Mouse (Mus musculus): ENCODE measurements around the gene Il17rc. TPM values are rescaled to one million over a fixed set of nuclear protein-coding genes. Genes with fewer than 3 reads are reported as not detected.

Il17rc gene
- total RNA-seq, 2 experiments from 2014 or later = not detected

DNA sequence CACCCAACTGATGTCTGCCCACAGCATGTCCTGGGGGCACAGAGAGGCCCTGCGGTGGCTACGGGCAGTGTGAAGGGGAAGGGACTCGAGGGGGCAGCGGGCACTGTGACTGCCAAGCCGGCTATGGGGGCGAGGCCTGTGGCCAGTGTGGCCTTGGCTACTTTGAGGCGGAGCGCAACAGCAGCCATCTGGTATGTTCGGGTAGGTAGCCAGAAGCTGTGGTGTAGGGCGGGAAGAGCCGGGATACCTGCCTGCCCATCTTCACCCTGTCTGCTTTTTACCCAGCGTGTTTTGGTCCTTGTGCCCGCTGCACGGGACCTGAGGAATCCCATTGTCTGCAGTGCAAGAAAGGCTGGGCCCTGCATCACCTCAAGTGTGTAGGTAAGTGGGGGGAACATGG, 18.2 kb downstream of the Il17rc start:
- no peak for ATAC-seq (replicated peaks; ENCODE audit: low FRiP score, poor library complexity, severe bottlenecking)

- no peak for ATAC-seq (replicated peaks; ENCODE audit: low FRiP score, poor library complexity, severe bottlenecking)
Observed at GRCm38 (mm10) chr6:113492101-113492864, 21.1 kb downstream of the Il17rc start.

- ATAC-seq (replicated peaks; ENCODE audit: low FRiP score, poor library complexity, severe bottlenecking) = peak; percentile 71
Observed at GRCm38 (mm10) chr6:113494258-113494788, 23.1 kb downstream of the Il17rc start.

- no peak for ATAC-seq (replicated peaks; ENCODE audit: low FRiP score, poor library complexity, severe bottlenecking)
Observed at GRCm38 (mm10) chr6:113495071-113495675, 23.9 kb downstream of the Il17rc start.

DNA sequence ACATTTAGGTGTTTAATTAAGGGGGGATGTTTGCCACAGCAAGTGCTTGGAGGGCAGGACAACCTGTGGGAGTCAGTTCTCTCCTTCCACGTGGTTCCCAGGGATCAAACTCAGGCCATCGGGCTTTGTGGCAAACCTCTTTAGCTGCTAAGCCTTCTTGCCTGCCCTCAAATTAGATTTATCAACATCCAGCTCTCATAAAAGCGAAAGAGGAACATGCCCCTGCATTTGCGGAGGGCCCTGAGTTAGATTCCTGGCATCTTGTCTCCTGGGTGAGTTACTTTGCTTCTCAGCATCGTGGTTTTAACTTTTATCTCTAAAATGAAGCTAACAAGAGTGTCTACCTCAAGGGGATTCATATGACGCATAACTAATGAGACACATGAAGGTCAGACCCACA, 28.1 kb downstream of the Il17rc start:
- no peak for ATAC-seq (replicated peaks; ENCODE audit: low FRiP score, poor library complexity, severe bottlenecking)

GRCm38 (mm10) chr6:113501388-113502084, 30.3 kb downstream of the Il17rc start, which contains the start of gene Prrt3:
Gene Prrt3 (minus strand): TSS chr6:113501931.
- ATAC-seq (replicated peaks; ENCODE audit: low FRiP score, poor library complexity, severe bottlenecking) = no peak

DNA sequence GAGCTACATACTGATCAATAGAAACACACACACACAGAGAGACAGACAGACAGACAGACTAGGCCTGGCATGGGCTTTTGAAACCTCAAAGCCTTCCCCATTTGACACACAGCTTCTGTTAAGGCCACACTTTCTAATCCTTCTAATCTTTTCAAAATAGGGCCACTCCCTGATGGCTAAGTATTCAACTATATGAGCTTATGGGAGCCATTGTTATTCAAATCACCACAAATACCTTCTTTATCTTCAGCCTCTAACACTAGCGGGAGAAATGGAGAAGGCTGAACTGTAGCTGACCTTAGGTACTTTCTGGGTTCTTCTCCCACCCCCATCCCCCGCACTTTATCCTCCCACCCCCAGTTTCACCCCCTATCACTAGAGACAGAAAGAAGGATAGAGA, 31.6 kb downstream of the Il17rc start:
- no peak for ATAC-seq (replicated peaks; ENCODE audit: low FRiP score, poor library complexity, severe bottlenecking)

- no peak for ATAC-seq (replicated peaks; ENCODE audit: low FRiP score, poor library complexity, severe bottlenecking)
Observed at GRCm38 (mm10) chr6:113505689-113506088, 34.5 kb downstream of the Il17rc start.

DNA sequence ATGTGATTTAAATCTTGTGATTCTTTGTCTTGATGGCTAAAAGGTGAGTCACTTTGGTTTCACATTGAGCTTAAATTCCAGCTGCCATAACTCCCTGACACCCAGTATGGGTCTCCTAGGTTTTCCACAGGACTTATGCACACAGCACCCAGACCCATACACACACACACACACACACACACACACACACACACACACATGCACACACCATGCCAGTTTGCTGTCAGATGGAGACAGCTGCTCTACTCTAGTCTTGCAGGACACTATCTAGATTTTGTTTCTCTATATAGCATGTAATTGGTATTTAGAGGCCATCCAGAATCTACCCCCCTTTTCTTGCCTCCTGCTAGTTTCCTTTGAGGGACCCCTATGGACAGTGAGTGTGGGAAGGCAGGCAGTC, 35.9 kb downstream of the Il17rc start:
- ATAC-seq (replicated peaks; ENCODE audit: low FRiP score, poor library complexity, severe bottlenecking) = no peak

DNA sequence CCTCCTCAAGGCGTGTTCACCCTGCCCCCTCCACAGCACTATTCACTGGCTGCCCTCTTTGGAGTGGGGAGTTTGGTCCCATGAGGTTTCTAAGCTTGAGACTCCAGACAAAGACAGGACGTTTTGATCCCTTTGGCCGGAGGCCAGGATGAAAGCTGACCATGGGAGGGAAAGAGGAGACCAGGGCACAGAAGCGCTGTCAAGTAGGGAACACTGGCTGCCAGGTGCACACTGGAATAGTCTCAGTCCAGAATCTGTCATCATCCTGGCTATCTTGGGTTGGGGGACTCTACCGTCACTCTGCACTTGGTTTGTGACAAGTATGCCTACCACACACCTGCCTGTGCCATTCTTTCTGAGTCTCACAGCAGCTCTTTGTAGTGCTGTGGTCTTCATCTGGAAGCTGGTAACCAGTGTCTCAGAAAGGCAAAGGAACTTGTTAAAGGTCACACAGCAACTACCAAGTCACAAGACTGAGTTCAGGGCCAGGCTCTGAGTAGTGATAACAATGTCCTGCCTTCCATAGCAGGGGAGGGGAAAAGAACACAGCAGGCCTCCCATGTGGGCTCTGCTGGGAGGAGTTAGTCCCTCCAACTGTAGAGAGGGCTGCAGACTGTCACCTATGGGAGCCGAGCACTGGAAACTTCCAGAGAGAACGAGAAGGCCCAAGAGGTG, 37.2 kb downstream of the Il17rc start:
- no peak for ATAC-seq (replicated peaks; ENCODE audit: low FRiP score, poor library complexity, severe bottlenecking)

DNA sequence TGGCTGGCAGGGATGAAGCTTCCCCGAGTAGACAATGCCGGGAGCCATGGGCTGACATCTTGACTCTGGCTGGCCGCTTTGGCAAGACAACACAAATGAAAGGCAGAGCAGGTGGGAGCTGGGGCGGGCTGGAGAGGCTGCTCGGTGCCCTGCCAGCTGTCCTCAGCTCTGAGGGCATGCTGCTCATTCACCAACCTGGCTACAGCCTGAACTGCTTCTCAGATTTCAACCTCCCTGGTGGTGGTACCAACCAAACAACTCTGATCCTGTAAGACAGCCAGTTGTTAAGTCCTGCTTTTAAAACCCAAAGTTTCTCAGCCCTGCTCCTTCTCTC, 37.7 kb downstream of the Il17rc start:
- ATAC-seq (replicated peaks; ENCODE audit: low FRiP score, poor library complexity, severe bottlenecking) = no peak

DNA sequence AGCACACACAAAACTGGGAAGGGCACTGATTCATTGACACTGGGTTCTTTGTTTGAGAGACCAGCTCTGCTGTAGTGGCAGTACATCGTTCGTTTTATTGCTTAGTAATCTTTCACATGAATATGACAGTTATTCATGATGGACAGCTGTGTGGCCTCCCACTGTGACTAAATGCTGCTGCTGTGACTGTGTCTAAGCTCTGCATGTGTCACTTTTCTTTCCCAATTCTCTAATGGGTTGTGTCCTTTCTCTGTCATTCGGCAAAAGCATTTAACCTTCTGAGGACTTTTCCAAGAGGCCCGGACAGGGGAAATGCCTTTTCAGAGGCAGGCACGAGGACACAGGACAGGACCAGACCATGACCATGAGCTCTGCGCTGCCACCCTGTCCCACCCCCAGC, 42.7 kb downstream of the Il17rc start:
- ATAC-seq (replicated peaks; ENCODE audit: low FRiP score, poor library complexity, severe bottlenecking) = no peak

GRCm38 (mm10) chr6:113514600-113514999, 43.4 kb downstream of the Il17rc start:
- no peak for ATAC-seq (replicated peaks; ENCODE audit: low FRiP score, poor library complexity, severe bottlenecking)

- ATAC-seq (replicated peaks; ENCODE audit: low FRiP score, poor library complexity, severe bottlenecking) = no peak
Observed at GRCm38 (mm10) chr6:113517434-113518080, 46.3 kb downstream of the Il17rc start.

- no peak for ATAC-seq (replicated peaks; ENCODE audit: low FRiP score, poor library complexity, severe bottlenecking)
Observed at GRCm38 (mm10) chr6:113522310-113522709, 51.1 kb downstream of the Il17rc start.

- ATAC-seq (replicated peaks; ENCODE audit: low FRiP score, poor library complexity, severe bottlenecking) = no peak
Observed at GRCm38 (mm10) chr6:113523420-113523819, 52.2 kb downstream of the Il17rc start.

DNA sequence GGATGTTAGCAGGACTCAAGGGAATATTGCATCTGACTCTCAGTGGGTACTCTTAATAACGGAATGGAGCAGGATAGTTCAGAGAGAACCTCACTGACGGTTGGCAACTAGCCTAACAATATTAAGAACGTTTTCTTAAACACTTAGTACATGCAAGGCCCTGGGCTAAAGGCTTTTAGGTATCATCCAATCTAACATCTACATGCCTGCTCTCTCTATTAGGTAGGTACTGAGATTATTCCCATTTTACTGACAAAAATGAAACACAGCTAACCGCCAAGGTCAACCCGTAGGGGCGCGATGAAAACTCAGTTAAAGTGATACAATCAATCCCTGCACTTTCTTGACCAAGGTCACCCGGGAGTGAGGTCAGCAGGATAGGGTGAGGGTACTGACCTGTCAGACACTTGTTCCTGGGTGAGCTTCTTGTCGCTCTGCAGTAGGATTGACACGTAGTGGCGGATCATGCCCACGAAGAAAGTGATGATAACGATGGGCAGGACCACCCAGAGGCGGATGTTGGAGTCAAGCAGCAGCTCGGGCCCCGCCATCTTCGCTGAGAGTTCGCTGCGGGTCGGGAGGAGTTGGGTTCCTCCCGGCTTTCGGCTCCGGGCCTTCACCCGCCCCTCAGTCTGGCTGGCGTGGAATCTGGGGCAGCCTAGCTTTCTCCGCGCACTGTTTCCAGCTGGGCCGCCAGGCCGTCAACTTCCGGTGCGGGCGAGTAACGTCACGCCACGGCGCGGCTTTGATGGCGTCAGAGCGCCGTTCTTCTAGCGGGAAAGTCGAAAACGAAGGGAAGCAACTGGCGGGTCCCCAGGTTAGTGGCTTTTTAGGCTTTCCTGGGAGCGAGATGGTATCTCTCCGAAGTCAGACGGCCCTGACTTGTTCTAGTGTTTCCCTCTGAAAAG, 60.0 kb downstream of the Il17rc start, which contains the start of the genes Emc3 and Fancd2:
Gene Emc3, minus strand, starts transcription at position 721 of the 908 bp plus-strand sequence.
Gene Fancd2, plus strand, starts transcription at position 751 of the 908 bp plus-strand sequence.
- peak; percentile 94 for ATAC-seq (replicated peaks; ENCODE audit: low FRiP score, poor library complexity, severe bottlenecking)

GRCm38 (mm10) chr6:113531840-113532404, 60.7 kb downstream of the Il17rc start:
- peak; percentile 24 for ATAC-seq (replicated peaks; ENCODE audit: low FRiP score, poor library complexity, severe bottlenecking)
